Mouse (Mus musculus): Measurements from ENCODE around the gene Rab5b.

Gene Rab5b

GRCm38 (mm10) chr10:128697072-128697725 is 1.1 kb upstream of the Rab5b start:
- no peak for DNase-seq

DNA sequence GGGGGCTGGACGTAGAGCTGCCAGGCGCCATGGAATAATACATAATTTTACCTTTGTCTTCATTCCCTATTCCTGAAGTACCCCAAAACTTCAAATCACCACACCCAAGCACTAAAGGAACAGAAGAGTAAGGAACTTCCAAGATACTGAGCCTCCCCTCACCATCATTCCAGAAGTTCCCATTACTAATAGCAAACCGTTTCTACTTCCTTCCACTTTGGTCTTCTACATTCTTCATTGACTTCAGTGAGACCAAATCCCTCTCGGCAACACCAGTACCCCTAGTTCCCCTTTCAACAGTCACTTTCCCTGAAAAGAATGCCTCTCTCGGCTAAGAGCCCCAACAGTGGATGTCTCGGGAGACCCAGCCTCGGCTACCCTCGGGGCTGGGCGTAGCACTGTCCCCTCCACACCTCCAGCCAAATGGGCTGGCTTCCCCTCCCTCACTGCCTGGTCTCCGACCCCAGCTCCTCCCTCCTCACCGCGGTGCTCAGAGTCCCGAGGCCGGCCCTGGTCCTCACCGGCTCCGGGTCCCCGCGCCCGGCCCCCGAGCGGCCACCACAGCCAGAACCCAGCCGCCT is 563 bp downstream of the Rab5b start:
- no peak for DNase-seq

DNA sequence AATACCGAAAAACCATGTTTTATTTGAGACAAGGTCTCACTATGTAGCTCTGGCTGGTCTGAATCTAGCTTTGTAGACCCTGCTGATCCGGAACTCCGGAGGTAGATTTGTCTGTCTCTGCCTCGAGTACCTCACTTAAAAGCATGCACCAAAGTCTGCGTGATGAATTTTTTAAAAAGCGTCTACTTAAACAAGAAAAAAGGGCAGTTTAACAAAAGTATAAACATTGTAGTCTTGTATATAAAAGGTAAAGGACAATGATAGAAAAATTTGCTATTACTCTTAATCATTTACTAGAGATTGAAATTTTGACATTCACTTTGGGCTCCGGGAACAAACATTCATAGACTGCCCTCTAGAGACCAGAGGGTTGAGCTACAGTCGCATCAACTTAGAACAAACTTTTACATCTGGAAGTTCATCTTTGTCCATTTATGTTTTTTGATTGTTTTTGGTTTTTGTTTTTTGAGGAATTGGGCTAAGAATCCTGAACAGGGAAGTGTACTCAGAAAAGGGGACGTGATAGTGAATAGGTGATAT is 21.5 kb downstream of the Rab5b start:
- DNase-seq = peak; percentile 48

DNA sequence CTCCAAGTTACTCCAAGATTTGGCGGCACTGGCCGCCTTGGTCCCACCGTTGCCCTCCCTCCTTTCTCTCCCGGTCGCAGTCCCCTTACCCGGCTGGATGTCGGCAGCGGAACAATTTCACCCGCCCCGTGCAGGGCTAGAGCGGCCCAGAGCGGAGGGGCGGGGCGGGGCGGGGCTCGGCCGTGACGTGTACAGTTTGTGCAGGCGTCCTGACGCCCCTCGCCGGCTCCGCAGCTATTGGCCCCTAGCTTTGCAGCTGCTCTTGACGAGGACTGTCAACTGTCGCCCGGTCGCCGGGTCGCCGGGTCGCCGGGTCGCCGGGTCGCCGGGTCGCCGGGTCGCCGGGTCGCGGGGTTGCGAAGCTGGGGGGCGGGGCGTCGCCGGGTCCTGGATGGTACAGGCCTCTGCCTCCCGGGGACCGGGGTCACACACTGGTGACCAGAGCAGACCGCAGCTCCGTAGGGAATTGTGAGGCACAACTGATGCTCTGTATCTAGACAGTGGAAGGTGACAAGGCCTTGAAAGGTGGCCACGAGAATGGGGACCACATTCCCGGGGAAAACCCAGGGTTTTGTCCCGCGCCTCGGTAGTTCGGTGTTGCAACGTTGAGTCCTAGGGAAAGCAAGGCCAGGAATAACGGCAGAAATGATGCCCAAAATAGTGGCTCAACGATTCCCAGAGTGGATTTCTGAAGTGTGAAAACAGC is 22.1 kb downstream of the Rab5b start, which contains the start of gene Suox:
TSS of gene Suox (minus strand) at position 311 of the 706 bp plus-strand sequence.
- peak; percentile 93 for DNase-seq

DNA sequence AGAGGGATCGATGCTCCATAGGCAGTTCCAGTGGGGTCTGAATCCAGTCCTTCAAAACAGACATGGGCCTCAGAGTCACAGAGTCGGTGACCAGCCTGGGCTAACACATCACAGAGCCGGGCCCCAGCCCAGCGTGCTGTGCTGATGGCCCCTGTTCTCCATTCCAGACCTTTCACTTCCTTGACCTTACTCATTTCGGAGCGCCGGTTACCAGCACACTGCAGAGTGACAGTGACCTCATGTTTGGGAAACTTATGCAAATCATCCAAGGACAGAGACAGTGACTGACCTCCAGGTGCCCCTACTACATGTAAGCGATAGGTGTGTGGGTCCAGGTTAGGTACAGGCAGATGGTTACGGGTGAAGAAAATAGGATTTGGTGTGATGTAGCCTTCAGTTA is 24.9 kb downstream of the Rab5b start:
- no peak for DNase-seq

GRCm38 (mm10) chr10:128668790-128669672 is 27.0 kb downstream of the Rab5b start:
- peak; percentile 75 for DNase-seq

DNA sequence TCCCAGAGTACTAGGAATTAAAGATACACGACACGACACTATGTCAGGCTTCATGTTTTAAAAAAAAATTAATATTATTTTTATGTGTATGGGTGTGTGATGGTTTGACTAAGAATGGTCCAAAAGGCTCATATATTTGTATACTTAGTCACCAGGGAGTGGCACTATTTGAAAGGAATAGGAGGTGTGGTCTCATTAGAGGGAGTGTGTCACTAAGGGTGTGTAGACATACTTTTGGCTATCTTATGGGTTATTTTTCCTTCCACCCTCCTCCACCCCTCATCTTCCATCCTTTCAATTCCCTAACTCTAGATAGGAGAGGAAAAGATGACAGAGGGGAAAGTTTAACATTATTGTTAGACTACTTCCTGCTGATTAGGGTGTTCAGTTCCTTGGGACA is 30.3 kb downstream of the Rab5b start:
- no peak for DNase-seq

DNA sequence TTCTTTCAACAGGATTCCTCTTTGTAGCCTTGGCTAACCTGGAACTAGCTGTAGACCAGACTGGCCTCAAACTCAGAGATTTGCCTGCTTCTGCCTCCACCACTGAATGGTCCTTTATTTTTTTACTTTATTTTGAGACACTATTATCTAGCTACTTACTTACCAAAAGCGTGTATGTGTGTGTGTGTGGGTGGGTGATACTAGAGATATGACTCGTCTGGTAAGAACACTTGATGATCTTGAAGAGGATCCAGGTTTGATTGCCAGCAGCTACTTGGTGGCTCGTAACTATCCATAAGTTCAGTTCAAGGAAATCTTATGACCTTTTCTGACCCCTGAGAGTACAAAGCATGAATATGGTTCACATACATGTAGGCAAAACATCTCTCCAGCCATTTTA is 30.8 kb downstream of the Rab5b start:
- DNase-seq = no peak

DNA sequence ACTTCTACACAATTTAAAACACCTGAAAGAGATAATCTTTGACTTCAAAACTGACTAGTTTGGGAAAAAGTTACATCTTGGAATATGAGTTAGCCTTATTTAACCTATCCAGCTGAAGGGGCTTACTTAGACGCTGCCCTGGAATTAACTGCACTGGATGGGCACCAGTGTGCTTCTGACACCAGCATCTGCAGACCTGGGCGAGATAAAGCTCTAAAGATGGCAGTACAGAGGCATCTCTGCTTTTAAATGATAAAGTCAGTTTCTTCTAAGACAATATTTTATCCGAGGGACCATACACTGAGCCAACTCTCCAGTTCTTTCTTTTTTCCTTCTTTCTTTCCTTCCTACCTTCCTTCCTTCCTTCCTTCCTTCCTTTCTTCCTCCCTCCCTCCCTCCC is 31.3 kb downstream of the Rab5b start:
- DNase-seq = no peak

DNA sequence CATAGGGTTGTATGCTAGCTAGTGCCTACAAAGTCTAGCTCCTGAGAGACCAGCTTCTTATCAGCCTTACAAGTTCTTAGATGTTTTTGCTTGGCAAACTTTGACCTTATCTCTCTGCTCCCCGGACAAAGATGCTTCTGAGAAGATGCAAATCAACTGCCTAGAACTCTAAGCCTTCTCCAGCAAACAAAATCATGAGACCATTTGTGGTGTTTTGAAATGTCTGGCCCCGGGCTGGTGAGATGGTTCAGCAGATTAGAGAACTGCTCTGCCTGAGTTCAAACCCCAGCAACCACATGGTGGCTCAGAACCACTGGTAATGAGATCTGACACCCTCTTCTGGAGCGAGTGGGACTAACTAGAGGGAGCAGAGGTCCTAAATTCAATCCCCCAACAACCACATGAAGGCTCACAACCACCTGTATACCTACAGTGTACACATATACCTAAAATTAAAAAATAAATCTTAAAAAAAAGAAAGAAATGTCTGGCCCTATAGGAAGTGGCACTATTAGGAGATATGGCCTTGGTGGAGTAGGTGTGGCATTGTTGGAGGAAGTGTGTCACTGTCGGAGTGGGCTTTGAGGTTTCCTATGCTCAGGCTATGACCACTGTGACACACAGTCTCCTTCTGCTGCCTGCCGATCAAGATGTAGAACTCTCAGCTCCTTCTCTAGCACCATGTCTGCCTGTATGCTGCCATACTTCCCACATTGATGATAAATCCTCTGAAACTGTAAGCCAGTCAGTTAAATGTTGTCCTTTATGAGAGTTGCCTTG is 32.4 kb downstream of the Rab5b start:
- no peak for DNase-seq

GRCm38 (mm10) chr10:128662465-128662864 is 33.6 kb downstream of the Rab5b start:
- no peak for DNase-seq

- DNase-seq = no peak
Observed at GRCm38 (mm10) chr10:128659490-128659889, 36.6 kb downstream of the Rab5b start.

- no peak for DNase-seq
Observed at GRCm38 (mm10) chr10:128657844-128658243, 38.2 kb downstream of the Rab5b start.

DNA sequence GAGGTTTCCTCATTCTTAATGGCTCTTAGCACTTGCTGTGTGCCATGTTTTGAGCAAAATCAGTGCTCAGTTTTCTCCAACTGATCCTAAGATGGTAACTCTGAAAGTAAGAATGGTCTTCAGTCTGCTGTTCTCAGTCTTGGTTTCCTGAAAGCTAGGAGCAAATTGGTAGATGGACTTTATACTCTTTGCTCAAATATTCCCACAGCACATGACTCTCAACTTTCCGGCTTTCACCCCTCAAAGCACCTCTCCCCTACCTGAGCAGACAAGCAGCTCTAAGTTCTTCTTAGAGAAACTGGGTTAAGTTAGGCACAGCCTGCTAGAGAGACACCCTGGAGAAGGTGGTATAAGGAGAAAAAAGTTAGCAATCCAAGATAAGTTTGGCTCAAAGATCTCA is 39.3 kb downstream of the Rab5b start:
- no peak for DNase-seq

GRCm38 (mm10) chr10:128655254-128655653 is 40.8 kb downstream of the Rab5b start:
- no peak for DNase-seq

GRCm38 (mm10) chr10:128653866-128654265 is 42.2 kb downstream of the Rab5b start:
- no peak for DNase-seq

GRCm38 (mm10) chr10:128646139-128647089 is 49.6 kb downstream of the Rab5b start:
- peak; percentile 52 for DNase-seq

GRCm38 (mm10) chr10:128645111-128646011 is 50.7 kb downstream of the Rab5b start, which contains the start of gene Ikzf4:
Ikzf4 (minus strand) TSS chr10:128645991.
- DNase-seq = peak; percentile 57

- DNase-seq = no peak
Observed at GRCm38 (mm10) chr10:128642749-128643148, 53.3 kb downstream of the Rab5b start.

DNA sequence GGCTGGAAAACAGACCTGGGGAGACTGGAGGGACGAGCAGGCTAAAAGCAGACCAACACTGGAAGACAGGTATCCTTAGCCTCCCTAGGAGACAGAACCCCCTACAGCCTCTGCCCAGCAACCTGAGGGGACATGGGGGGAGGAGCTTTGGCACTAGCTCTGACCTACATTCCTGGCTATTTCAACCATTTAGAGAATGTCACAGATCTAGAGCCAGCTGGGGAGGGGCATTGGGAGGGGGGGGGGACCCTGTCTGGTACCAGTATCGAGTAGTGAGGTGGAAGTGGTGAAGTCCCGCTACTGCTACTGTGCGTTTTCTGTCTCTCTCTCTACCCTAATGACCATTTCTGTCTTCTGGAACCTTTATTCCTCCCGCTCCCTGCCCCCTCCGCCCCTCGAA is 54.2 kb downstream of the Rab5b start:
- no peak for DNase-seq

Measured in thymus, postnatal 14 days (tissue).